Mouse (Mus musculus) T-helper 1 cell (primary cell): ENCODE measurements at regions not wholly inside any gene's neighbourhood (a gene's known extent, or its start where the extent isn't known, plus 50 kb on each side); places are given as distances from the start of the nearest gene placed in this dataset.

Experiments used
- in situ Hi-C: fragments of 300-600 bp; cut with MboI, MseI; formaldehyde crosslinking; loops from one replicate; pipeline ENCODE4 v1.15.1; 2025; ENCODE audit warnings: high pct_unique_total_duplicates

DNA sequence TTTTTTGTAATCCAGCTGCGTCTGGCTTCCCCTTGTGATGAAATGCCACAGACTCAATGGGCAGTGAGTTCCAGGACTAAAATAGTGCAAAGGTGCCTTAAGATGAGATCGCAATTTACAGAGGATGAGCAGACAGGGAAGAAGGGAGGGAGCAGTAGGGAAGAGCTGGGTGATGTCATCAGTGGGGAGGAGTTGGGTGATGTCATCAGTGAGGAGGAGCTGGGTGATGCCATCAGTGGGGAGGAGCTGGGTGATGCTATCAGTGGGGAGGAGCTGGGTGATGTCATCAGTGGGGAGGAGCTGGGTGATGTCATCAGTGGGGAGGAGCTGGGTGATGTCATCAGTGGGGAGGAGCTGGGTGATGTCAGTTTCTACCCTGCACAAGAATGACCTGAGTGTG lies 84.4 kb upstream of the 4930583I09Rik start:
- in situ Hi-C loops, result no loop called here

DNA sequence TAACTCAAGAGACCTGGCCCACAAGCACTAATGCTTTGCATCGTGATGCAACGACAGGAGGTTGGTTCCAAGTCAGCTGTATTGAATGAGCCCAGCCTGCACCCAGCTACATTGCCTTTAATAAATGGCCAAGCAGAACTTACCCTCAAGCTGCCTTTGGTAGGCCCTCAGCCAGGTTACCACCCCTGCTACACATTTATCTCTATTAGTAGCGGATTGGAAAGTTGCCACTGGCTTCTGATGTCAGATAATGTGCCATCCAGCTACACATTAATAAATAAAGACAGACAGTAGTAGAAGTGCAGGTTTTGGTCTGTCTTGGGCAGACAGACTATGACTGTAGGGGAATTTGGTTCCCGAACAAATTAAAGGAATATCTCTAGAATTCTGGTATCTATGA lies 82.0 kb upstream of the 4930583I09Rik start:
- in situ Hi-C loops, result no loop called here

DNA sequence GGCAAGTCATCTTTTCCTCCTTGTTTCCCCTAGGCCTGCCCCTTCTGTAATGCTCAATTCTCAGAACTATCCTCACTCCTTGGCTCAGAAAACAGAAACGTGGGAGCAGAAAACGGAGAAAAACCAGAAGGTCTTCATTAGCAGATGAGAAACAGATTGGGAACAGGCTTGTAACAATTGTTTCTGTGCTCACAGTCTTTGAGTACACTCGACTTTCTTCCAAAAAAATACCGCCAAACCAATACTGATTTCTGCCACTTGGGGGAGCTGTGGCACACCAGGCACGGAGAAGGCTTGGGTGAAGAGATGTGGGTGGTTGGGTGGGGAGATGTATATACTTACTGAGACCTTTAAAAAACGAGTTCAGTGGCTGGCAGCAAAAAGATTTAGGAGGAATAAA lies 80.8 kb upstream of the 4930583I09Rik start:
- in situ Hi-C loops, result no loop called here

DNA sequence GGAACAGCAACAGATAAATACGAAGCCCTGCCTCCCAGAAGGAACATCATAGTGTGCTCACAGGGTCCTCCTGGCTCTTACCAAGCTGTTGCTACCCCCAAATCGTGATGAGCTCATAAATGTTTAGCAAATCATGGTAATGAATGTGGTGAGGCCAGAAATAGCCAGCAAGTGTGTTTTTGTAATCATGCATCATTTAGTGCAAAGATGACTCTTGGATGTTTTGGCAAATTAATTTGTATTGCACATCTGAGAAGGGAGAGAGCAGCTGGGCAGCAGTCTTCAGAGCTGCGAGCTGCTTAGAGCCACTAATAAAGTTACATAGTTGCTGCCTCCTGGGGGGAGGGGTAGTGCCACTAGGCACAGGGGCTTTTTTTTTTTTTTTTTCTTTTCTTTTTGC lies 79.8 kb upstream of the 4930583I09Rik start:
- in situ Hi-C loops, result no loop called here

DNA sequence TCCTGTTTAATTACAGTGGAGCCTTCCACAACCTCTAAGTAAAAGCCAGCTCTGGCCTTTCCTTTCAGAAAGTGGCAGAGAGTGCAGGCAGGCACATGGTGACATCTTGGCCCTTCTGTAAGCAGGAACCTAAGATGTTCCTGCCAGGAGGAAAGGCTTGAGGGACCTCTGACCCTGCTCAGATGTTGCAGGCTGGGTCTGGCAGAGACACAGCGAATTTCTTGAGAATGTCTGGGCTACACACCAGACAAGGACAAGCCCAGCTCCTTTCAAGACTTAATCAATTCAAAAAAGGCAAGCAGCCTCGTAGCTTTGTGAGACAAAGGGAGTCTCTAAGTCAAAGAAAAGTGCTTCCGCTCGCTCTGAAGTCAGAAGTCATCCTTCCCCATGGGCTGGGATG lies 79.2 kb upstream of the 4930583I09Rik start:
- in situ Hi-C loops, result no loop called here

DNA sequence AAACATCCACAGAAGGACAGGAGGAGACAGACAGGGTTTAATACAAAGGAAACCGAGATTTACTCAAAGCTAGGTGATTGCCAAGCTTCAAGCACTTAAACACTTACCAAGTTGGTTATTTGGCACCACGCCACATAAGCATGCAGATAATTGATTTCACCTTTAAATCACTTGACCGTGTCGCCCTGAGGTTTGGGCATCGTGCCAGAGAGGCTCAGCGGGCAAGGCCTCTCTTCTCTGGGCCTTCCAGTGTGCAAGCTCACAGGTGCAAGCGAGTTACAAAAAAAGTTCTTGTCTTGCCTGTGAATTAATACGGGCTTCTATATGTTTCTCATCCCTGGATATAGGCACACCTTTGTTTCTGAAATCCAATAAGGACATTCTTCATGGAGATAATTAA lies 78.4 kb upstream of the 4930583I09Rik start:
- in situ Hi-C loops, result no loop called here

DNA sequence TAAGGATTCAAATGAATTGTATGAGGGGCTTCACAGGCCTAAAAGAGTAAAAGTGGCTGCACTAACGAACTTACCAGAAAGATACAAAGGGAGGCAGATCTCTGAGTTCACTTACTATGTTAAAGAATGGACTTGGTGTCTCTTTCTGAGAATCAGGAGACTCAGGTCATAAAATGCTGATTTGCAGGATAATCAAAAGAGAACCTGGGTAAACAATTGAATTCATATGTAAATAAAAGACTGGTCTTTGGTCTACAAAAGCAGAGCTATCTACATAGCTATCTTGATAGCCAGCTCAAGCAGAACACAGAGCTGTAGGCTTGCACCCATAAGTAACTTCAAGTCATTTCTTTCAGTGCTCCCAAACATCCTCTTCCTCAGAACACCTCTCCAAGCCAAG lies 72.8 kb upstream of the 4930583I09Rik start:
- in situ Hi-C loops, result no loop called here

DNA sequence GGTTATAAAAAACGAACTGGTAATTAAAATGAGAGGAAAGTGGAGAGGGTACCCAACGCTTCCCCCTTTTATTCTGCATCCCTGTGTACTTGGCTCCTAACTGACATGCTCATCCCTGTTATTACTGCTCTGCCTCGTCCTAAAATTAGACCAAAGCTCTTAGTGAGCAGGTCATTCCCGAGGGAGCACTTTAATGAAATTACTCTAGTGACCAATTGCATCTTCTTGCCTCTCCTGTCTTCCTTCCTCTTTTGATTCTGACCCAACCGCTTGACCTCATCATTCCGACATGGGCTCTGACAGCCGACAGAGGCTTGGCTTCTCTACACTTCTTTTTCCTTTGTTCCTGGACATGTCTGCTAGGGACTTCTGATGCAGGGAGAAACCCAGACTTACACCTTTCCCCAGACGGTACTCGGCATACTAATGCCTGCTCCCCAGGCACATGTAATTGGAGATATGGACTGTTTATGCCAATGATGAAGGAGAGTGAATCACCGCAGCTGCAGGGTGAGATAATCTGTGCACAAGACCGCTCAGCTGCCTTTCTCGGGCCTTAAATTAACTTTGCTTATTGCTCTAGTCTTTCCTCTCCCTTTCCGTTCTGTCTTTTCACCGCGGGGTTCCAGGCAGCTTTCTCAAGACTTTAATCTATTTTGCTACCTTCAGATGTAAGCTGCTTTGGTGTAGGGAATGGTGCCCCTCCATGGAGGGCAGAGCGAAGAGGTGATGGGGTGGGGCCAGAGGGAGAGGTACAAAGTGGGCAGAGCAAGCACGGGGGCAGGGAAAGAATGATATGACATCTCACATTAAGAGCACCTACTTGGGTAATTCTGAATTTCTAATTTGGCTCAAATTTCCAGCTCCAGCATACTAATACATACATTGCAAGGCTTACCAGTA lies 66.1 kb upstream of the 4930583I09Rik start:
- in situ Hi-C loops, result no loop called here

DNA sequence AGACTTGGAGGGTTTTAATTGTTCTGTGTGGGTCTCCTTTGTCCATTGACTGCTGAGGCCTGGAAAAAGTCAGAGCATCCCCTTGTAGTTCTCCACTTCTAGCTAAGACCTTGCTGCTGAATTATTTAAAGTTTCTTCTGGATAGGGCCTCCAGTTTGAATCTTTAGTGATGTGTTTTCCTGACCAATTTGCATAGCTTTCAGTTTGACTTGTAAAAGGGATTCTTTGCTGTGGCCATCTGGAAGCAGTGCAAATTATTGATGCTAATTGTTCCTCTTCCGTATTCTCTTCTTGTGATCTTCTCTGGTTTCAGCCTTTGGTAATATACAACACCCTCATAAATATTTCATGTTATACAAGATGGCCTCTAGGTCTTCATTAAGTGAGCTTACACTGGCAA lies 61.6 kb upstream of the 4930583I09Rik start:
- in situ Hi-C loops, result no loop called here

DNA sequence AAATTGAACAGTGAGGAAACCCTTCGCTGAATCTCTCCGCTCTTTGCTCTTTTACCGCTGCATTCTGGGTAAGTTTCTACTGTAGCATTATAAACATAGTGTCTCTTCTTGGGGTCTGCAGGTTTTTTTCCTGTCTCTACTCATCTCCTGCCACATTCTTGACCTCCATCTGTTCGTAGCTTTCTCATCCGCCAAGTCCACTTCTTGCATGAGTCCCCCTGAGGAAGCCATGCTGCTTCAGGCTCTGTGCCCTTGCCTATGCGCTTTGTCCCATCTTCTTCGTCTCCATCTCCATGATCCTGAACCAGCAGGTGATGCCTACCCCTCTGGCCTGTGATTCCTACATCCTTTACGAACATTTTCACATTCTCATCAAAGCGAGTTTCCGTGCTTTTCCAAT lies 60.0 kb upstream of the 4930583I09Rik start:
- in situ Hi-C loops, result no loop called here

DNA sequence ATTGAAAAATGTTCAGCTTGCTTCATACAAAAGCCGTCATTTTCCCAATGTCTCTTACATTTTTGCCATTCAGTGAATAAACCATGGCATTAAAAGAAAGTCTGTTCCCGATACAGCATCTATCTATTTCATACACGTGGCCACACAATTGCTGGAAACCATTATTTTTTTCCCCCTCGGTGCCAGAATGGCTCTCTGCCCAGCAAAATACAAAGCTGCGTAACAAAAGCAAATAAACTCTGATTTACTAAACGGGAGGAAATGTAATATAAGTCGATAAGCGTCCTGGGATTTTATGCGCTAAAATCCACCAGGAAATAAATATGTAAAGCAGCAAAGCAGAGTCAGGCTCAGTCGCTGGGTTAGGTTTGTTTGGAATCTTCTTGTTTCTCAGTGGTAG lies 59.6 kb upstream of the 4930583I09Rik start:
- in situ Hi-C loops, result no loop called here

DNA sequence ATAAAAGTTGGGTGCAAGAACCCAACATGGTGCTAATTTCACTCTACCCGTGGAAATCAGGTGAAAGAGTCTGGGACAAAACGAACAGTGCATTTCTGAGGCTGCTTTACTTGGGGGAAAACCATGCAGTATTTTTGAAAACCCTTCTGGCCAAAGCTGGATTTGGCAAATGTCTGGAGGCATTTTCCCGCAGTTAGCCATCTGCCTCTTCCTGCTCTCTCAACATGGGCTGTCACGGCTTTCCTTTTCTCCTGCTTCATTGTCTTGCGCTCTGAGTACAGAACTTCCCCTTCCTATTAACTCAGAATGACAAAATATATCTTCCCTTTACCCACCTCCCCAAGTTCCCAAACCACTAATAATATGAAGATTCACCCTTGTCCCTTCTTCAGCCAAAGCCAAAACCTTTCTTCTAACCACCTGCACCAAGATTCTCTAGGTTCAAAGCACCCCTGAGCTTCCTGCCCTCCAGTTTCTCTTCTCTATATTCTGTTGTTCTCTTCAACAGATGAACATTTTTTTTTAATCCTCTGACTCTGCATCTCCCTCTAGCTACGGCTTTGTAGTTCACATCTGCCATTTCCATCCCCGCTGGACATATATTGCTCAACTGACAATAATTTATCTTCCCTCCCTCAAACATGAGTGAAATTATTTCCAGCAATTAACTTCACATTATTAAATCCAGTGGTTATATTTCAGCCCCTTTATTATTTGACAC lies 57.5 kb upstream of the 4930583I09Rik start:
- in situ Hi-C loops, result no loop called here
